Mouse (Mus musculus): ENCODE measurements around the gene Scamp1. TPM values are rescaled to one million over a fixed set of nuclear protein-coding genes. Genes with fewer than 3 reads are reported as not detected.

The Scamp1 gene
- total RNA-seq, 1 experiment from 2014 or later, result 45.2 TPM

DNA sequence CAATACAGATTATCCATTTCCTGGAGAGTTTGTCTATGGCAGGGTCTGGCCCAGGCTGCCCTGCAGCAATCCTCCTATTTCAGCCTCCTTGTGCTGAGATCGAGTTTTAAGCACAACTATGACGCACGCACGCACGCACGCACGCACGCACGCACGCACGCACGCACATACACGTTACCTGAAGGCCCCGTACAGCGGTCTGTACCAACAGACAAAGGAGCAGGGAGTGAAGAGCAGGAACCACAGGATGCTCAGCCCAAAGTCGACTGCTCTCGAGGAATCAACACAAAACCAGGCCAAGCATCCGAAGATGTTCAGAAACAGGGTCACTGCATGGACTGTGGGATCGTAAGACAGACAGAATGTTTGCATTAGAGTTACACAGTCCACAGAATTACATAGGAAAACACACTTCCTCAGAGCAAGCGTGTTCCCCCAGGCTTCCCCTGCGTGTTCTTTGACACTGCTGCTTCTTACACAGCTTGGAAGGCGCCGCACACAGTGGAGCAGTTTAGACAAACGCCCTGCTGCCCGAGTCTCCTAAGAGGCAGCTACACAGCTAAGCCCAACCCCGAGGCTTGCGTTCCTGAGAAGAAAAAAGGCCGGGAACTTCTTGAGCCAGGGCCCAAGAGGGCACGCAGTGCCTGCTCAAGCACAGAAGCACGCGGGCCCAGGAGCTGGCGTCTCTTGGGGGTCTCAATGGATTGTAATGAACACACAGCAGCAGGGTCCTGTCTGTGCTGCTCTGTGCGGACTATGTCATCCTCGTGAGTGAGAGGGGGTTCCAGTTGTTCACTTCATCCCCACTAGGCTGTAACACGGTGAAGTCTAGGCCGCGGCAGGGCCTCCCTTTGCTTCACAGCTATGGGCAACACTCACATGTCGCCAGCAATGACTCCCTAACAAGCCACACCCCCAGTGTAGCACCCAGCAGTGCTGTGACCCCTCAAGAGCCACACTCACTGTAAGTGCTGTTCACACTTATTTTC, 60.6 kb downstream of the Scamp1 start:
- no peak for DNase-seq

DNA sequence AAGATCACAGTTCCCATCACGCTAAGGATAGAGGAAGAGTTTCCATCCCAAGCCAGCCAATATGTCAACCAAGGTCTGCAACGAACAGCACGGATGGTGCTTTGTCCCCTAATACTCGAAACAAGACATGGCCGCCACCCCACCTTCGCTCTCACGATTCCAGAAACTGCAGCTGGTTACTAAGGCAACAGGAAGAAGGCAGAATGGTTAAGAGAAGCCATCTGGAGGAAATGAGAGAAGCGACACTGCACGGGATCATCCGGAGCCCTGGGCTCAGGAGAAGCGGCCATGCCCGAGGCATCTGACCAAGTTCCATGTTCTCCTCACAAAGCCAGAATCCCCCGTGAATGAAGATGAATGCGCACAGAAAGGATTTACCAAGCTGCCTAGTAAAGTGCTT, 62.0 kb downstream of the Scamp1 start:
- DNase-seq, result no peak

GRCm38 (mm10) chr13:94212716-94213115, 72.9 kb downstream of the Scamp1 start:
- no peak for DNase-seq

GRCm38 (mm10) chr13:94212179-94212578, 73.5 kb downstream of the Scamp1 start:
- DNase-seq, result no peak

DNA sequence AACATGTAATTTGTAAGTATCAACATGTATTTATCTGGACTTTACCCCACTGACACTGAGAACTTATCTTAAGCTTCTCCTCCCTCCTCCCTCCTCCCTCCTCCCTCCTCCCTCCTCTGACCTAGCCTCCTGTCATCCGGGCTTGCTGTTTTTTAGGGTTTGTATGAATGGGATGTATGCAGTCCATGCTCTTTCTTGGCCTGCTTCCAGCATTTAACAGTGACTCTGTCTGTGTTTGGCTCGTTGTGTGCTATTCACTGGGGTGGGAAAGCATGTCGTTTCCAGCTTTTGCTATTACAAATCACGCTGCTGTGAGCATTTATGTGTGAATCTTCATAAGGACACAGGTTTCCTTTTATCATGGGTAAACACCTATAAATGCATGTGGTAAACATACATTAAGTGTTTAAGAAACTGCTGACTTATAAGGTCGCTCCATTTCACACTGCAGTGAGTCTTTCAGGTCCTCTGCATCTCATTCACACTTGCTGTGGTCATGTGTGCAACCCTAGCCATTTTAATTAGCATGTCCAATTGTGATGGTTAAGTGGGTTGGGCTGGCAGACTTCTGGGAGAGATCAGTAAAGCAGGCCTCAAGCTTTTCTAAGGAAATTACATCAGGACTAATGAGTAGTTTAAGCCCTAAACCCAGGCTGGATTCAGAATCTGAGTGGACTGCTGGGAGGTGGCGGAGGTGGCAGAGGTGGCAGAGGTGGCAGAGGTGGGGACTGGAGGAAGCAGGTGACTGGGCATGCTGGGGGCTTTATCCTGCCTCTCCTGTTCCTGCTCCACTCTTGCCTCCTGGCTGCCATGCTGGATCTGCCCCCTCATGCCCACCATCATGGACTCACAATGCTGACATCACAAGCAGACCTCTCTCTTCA, 74.2 kb downstream of the Scamp1 start:
- DNase-seq, result no peak

GRCm38 (mm10) chr13:94208892-94209291, 76.8 kb downstream of the Scamp1 start:
- no peak for DNase-seq

- DNase-seq, result no peak
These were observed 77.7 kb downstream of the Scamp1 start for GRCm38 (mm10) chr13:94207973-94208372.

- DNase-seq, result peak; percentile 74
These were observed 80.4 kb downstream of the Scamp1 start for GRCm38 (mm10) chr13:94205234-94205633.

GRCm38 (mm10) chr13:94199829-94200228, 85.8 kb downstream of the Scamp1 start:
- no peak for DNase-seq

DNA sequence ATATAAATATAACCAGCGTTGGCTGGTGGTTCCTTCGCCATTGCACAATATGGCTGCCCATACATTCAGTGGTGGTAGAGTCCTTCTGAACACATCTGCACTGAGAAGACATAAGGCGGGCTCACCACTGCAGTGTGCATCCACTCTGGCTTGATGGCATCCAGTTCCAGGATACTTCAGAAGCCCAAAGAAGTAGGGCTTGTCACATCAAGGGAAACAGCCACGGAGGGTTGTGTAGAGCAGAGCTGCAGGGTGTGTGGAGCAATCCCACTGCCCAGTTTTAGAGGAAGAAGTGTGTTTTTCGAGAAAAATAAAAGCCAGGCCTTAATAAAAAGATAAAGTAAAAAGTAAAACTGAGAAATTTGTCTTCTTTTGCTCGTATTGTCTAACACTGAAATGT, 87.0 kb downstream of the Scamp1 start:
- no peak for DNase-seq

DNA sequence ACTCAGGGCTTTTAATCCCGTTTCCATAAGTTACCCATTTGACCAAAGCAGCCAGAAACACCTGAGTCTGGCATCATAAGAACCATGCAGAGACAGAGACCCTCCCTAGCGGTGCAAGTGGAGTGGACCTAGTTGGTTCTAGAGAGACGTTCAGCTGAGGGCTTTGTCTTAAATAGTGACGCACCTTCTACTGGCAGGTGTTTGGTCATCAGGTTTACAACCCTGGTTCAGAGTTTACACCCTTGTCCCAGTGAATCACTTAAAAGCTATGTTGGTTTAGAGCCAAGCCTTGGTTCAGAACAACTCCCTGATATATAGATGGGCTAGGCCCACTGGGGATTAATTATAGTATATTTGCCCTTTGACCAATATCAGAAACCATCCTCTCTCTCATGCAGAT, 92.4 kb downstream of the Scamp1 start:
- DNase-seq, result no peak

GRCm38 (mm10) chr13:94190386-94190785, 95.3 kb downstream of the Scamp1 start:
- DNase-seq, result no peak

DNA sequence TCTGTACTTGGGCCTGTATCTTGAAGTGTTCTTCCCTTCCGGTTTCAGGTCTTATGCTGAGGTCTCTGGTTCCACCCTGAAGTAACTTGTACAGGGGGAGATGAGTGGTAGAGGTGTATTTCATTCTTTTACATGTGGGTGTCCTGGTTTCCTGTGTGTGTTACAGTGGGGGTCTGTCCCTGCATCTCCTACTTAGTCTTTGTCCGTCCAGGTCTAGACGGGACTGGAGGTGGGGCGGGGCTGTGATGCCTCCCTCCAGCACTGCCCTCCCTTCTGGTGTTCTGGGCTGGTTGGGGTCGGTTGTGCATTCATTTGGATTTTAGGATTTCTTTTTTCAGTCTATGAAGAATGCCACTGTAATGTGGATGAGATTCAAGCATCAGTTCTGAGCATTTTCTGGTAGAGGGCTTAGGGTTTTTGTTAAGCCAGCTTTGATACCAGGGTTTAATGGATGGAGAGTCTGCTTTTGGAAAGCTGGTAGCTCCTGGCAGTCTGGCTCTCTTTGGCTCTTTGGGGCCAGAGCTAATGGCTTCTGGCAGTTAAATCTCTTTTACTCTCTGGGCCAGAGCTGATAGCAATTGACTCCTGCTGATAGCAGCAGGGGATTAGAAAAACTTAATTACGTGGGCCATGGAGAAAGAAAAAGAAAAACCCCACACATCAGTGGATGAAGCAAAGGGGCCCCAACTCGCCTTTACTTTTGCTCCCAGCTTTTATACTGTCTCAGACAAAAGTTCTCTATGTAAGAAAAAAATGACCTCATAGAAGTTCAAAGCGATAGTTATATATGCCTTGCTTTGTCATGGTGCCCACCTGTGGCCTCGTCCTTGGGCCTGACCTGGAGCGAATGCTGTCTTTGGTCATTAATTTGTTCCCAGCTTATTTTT, 97.2 kb downstream of the Scamp1 start:
- DNase-seq, result no peak

- DNase-seq, result no peak
These were observed 100.0 kb downstream of the Scamp1 start for GRCm38 (mm10) chr13:94185631-94186030.

DNA sequence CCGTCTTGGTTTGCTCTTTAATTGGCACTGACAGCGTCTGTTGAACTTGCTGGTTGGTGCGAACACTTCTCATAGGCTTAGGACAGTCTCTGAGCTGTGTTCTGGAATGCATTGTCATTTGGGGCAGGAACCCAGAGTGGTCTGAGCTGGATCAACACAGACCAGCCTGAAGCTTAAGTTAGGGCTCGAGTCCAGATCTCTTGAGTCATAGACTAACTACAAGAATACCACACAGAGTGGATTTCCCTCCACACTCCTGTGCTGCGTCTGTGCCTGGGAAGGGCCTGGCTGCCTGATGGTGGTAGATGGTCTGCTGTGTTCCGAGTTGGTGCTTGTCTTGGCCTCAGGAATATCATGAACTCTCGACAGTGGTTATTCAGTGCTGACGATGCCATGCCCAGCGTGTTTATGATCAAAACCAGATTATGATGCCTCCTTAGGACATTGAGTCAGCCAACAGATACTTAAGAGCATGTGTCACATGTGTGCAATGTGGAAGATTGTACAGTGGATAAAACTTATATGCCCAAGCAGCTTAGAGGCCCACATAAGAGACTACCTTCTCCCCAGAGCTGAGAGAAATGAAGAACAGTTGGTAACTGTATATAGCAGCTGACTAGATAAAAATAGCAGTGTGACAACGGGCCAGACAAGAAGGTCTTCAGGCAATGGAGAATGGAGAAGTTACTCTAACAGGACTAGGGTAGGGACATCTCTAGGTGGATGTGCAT, 100.8 kb downstream of the Scamp1 start:
- DNase-seq, result no peak

- DNase-seq, result peak; percentile 66
These were observed 102.2 kb downstream of the Scamp1 start for GRCm38 (mm10) chr13:94183372-94184021.

GRCm38 (mm10) chr13:94182026-94182425, 103.6 kb downstream of the Scamp1 start:
- DNase-seq, result no peak

- DNase-seq, result no peak
These were observed 104.9 kb downstream of the Scamp1 start for GRCm38 (mm10) chr13:94180477-94181420.

DNA sequence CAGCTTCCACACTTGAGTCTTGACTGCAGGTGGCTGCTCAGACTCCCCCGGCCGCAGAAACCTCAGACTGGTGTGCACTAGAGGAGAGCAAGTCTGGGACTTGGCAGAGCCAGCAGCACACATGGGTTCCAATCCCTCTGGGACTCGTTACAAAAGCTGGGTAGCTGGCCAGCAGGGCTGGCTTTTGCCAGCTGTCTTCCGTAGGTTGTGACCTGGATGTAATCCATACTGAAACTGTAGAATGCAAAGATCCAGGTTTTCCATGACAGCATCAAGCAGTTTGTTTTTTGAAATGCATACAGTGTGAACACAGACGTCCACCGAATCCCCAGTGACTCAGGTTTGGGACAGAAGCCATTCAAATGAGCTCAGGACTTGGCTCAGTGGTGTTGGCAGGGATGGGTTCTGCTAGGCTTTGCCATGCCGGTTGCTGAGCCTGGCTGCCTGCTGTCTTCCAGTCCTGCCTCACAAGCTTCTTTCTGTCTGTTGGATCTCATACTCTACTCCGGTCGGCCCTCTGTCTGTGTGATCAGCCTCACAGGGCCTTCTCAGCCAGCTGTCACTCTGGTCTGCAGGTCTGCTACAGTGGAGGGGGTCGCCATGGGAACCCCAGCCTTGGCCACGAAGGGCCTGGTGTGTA, 107.1 kb downstream of the Scamp1 start:
- peak; percentile 72 for DNase-seq

Data from adrenal gland, postnatal 14 days (tissue).